Mouse (Mus musculus) A20 (cell line): ENCODE measurements around the gene Senp6.

Experiments
- DNase-seq: peaks from one replicate; pipeline ENCODE4 v3.0.0-alpha.2; 2011; ENCODE audit warnings: low read depth, low spot score

The Senp6 gene

GRCm38 (mm10) chr9:80171241-80171640, 104.5 kb downstream of the Senp6 start:
- DNase-seq, result no peak

GRCm38 (mm10) chr9:80172396-80173222, 105.9 kb downstream of the Senp6 start:
- DNase-seq, result no peak

- DNase-seq, result no peak
Measured at GRCm38 (mm10) chr9:80173629-80174028, 106.9 kb downstream of the Senp6 start.

- no peak for DNase-seq
Measured at GRCm38 (mm10) chr9:80176696-80177478, 110.2 kb downstream of the Senp6 start.

- no peak for DNase-seq
Measured at GRCm38 (mm10) chr9:80178670-80179069, 112.0 kb downstream of the Senp6 start.

GRCm38 (mm10) chr9:80179688-80180087, 113.0 kb downstream of the Senp6 start:
- no peak for DNase-seq

- DNase-seq, result no peak
Measured at GRCm38 (mm10) chr9:80180771-80181170, 114.1 kb downstream of the Senp6 start.

GRCm38 (mm10) chr9:80181692-80182091, 115.0 kb downstream of the Senp6 start:
- DNase-seq, result no peak

- no peak for DNase-seq
Measured at GRCm38 (mm10) chr9:80184138-80184537, 117.4 kb downstream of the Senp6 start.

GRCm38 (mm10) chr9:80185737-80186136, 119.0 kb downstream of the Senp6 start:
- no peak for DNase-seq

- no peak for DNase-seq
Measured at GRCm38 (mm10) chr9:80186693-80187092, 120.0 kb downstream of the Senp6 start.

GRCm38 (mm10) chr9:80188324-80188893, 121.7 kb downstream of the Senp6 start:
- DNase-seq, result no peak

- no peak for DNase-seq
Measured at GRCm38 (mm10) chr9:80191240-80191639, 124.5 kb downstream of the Senp6 start.

- DNase-seq, result no peak
Measured at GRCm38 (mm10) chr9:80192324-80192723, 125.6 kb downstream of the Senp6 start.

GRCm38 (mm10) chr9:80194446-80194845, 127.7 kb downstream of the Senp6 start:
- no peak for DNase-seq
